In genomic region chr15:29824164-29824563, GRCm38 (mm10) we compare ENCODE assay signal across 26 mouse cellular contexts.
DNase-seq lines count a peak whose midpoint lies in the region; ATAC-seq lines count a peak whose summit lies in the region.
"Had no signal": no experiment of that assay in that cellular context is flagged by ENCODE, and none has a peak within 500 bp of the region (broad histone marks: within the 10 kb centered on the region; RNA-seq: fewer than 3 reads in every experiment).

No protein-coding gene starts in this region.

- H3K4me1 ChIP-seq in hindbrain, embryonic 12.5 days, result no peaks in the 10 kb centered on the region
- H3K4me1 ChIP-seq: embryonic facial prominence, embryonic 13.5 days; embryonic facial prominence, embryonic 15.5 days; forebrain, embryonic 10.5 days had no signal

- H3K9ac ChIP-seq in hindbrain, embryonic 12.5 days, result no peak overlapping the region
- H3K9ac ChIP-seq: embryonic facial prominence, embryonic 13.5 days; embryonic facial prominence, embryonic 15.5 days; forebrain, embryonic 12.5 days had no signal

- H3K27ac ChIP-seq in hindbrain, embryonic 12.5 days, result no peak overlapping the region
- H3K27ac ChIP-seq: embryonic facial prominence, embryonic 13.5 days; embryonic facial prominence, embryonic 15.5 days; forebrain, embryonic 10.5 days; forebrain, embryonic 12.5 days had no signal

- ATAC-seq in megakaryocyte progenitor cell, adult 5-6 weeks (replicated peaks; ENCODE audit: poor library complexity), result peak; percentile 20; the same call in 1 of the 2 replicates
- ATAC-seq in hindbrain, embryonic 12.5 days (ENCODE audit: low FRiP score), result no peak
- ATAC-seq: activated CD4-positive, CD25-positive, alpha-beta regulatory T cell, adult 4 months; forebrain, embryonic 14.5 days; forebrain, embryonic 16.5 days had no signal

- intact Hi-C loops in left cerebral cortex, postnatal 14 days (cut with DNase I), result no loop called here
- intact Hi-C loops in heart, postnatal 36 days (cut with DNase I), result no loop called here

- no peaks in the 10 kb centered on the region for H3K36me3 ChIP-seq in hindbrain, embryonic 12.5 days
- H3K36me3 ChIP-seq: embryonic facial prominence, embryonic 13.5 days; embryonic facial prominence, embryonic 15.5 days; forebrain, embryonic 10.5 days; forebrain, embryonic 12.5 days had no signal

- WGBS in hindbrain, embryonic 12.5 days, result 96% methylated on average over 6 of the region's 6 CpGs

- no peaks in the 10 kb centered on the region for H3K27me3 ChIP-seq in hindbrain, embryonic 12.5 days
- H3K27me3 ChIP-seq: embryonic facial prominence, embryonic 13.5 days; embryonic facial prominence, embryonic 15.5 days; forebrain, embryonic 12.5 days had no signal

- DNase-seq in right cerebral cortex, adult 18-20 months, result peak; percentile 2
- DNase-seq in right cerebral cortex, postnatal 4 days, result no peak
- DNase-seq in MEL-GATA-1-ER (ENCODE audit: extremely low read depth, low read depth), result peak; percentile 31
- peak; percentile 12 for DNase-seq in brain, adult 2 months (ENCODE audit: low read depth, low spot score)
- DNase-seq in left cerebral cortex, postnatal 14 days (ENCODE audit: low spot score in 2 of 2), result no peak
- no peak for DNase-seq in heart, postnatal 36 days
- DNase-seq: adrenal gland, adult 8-10 months; adrenal gland, postnatal 14 days; adrenal gland, postnatal 36 days; cerebellum, adult 11 months; cerebellum, adult 18-20 months; cerebellum, adult 8-10 months; cerebellum, adult 9-11 months; cerebellum, postnatal 14 days; cerebellum, postnatal 36 days; embryo, embryonic 11 days had no signal

- no peak overlapping the region for H3K4me3 ChIP-seq in hindbrain, embryonic 12.5 days
- H3K4me3 ChIP-seq: embryonic facial prominence, embryonic 13.5 days; embryonic facial prominence, embryonic 15.5 days; erythroblast, embryonic 14.5 days; forebrain, embryonic 10.5 days; forebrain, embryonic 12.5 days had no signal

- H3K9me3 ChIP-seq in hindbrain, embryonic 12.5 days (replicated peaks), result no peaks in the 10 kb centered on the region
- H3K9me3 ChIP-seq: embryonic facial prominence, embryonic 13.5 days; embryonic facial prominence, embryonic 15.5 days; forebrain, embryonic 10.5 days; forebrain, embryonic 12.5 days had no signal

- H3K4me2 ChIP-seq in hindbrain, embryonic 12.5 days (replicated peaks), result no peak overlapping the region
- H3K4me2 ChIP-seq: embryonic facial prominence, embryonic 13.5 days; embryonic facial prominence, embryonic 15.5 days; forebrain, embryonic 12.5 days had no signal

Comparison
In these comparisons a context has a peak if more than half of its experiments do, and no peak if none do; other contexts are left out.
1. DNase-seq: peak in right cerebral cortex, adult 18-20 months (single experiment), MEL-GATA-1-ER (single experiment) and brain, adult 2 months (single experiment); none in right cerebral cortex, postnatal 4 days (single experiment), left cerebral cortex, postnatal 14 days (0 of 2) and heart, postnatal 36 days (0 of 2).